Mouse (Mus musculus): ENCODE results near the gene Sapcd1. TPM values are rescaled to one million over a fixed set of nuclear protein-coding genes. Genes with fewer than 3 reads are reported as not detected.

Sapcd1 gene
- polyA plus RNA-seq, 1 experiment, result 7.3 TPM

DNA sequence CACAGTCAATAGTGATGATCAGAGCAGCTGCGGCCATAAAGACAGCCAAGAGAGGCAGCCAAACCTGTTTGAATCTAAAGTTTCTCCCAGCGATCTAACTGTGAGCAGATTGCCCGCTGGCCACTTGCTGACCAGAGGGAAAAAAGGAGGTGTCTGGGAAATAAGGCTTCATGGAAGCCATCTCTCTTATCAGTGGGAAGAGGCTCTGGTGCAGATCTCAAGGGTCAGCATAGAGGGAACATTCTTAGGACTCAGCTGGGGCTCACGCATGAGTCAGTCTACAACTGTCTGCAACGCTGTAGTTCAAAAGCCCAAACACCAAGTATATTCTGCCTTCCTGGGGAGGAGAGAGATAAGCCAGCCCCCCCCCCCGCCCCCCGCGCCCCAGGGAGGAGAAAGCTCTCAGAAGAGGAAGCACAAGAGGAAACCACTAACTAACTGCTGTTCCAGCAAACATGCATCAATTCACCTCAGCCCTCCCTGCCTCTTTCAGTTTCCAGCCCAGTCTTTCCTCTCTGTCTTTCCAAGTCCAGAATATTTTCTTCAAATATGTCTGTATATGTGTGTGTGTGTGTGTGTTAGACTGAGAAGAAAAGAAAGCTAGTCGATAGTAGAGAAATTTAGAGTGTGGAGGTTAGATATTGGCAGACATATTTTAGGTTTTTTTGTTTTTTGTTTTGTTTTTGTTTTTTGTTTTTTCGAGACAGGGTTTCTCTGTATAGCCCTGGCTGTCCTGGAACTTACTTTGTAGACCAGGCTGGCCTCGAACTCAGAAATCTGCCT is 20.5 kb upstream of the Sapcd1 start:
- DNase-seq (ENCODE audit: low read depth in 1 of 2, low spot score in 2 of 2), result peak; percentile 41 to 47
- TF ChIP-seq POLR2A (IDR thresholded peaks at IDR 0.05; ENCODE audit: low read depth, low read length), result no peak; the same call in 1 of the 2 replicates
- TF ChIP-seq CTCF (IDR thresholded peaks at IDR 0.05; ENCODE audit: extremely low read depth, insufficient read depth, insufficient read length, insufficient replicate concordance), result no peak
- H3K27me3 ChIP-seq (ENCODE audit: control insufficient read depth, insufficient read depth, low read length), result no peaks in the 10 kb centered on the region
- peaks cover 26% of the 10 kb centered on the region for H3K4me1 ChIP-seq (ENCODE audit: control insufficient read depth, insufficient read depth, insufficient read length)
- peaks cover 8% of the 10 kb centered on the region for H3K36me3 ChIP-seq (ENCODE audit: control insufficient read depth, insufficient read depth, low read length)
- 2% methylated on average over 11 of the region's 11 CpGs for WGBS
- H3K27ac ChIP-seq (ENCODE audit: insufficient read depth, low read length), result peak overlapping the region; percentile 91
- H3K4me3 ChIP-seq (ENCODE audit: extremely low read depth, insufficient read depth, insufficient read length), result peak overlapping the region; percentile 32; the same call in 1 of the 2 replicates

- H3K36me3 ChIP-seq (ENCODE audit: control insufficient read depth, insufficient read depth, low read length), result peaks cover 3% of the 10 kb centered on the region
- peak overlapping the region; percentile 32; the same call in 1 of the 2 replicates for H3K4me3 ChIP-seq (ENCODE audit: extremely low read depth, insufficient read depth, insufficient read length)
- H3K27ac ChIP-seq (ENCODE audit: insufficient read depth, low read length), result peak overlapping the region; percentile 84
- DNase-seq (ENCODE audit: low read depth in 1 of 2, low spot score in 2 of 2), result no peak
- WGBS, result 22% methylated on average over 1 of the region's 1 CpGs
- H3K4me1 ChIP-seq (ENCODE audit: control insufficient read depth, insufficient read depth, insufficient read length), result peaks cover 25% of the 10 kb centered on the region
- no peaks in the 10 kb centered on the region for H3K27me3 ChIP-seq (ENCODE audit: control insufficient read depth, insufficient read depth, low read length)
- TF ChIP-seq CTCF (IDR thresholded peaks at IDR 0.05; ENCODE audit: extremely low read depth, insufficient read depth, insufficient read length, insufficient replicate concordance) (no peak), POLR2A (IDR thresholded peaks at IDR 0.05; ENCODE audit: low read depth, low read length) (no peak)
Observed at GRCm38 (mm10) chr17:35047688-35048087, 19.9 kb upstream of the Sapcd1 start.

- DNase-seq (ENCODE audit: low read depth in 1 of 2, low spot score in 2 of 2), result peak; percentile 95 to 96
- WGBS, result under 1% methylated on average over 33 of the region's 33 CpGs
- Histone ChIP-seq H3K27ac (ENCODE audit: insufficient read depth, low read length) (peak within 1 kb of the TSS; percentile 84), H3K4me1 (ENCODE audit: control insufficient read depth, insufficient read depth, insufficient read length) (peaks cover 19% of the 10 kb centered on the region), H3K4me3 (ENCODE audit: extremely low read depth, insufficient read depth, insufficient read length) (peak within 1 kb of the TSS; percentile 65), H3K36me3 (ENCODE audit: control insufficient read depth, insufficient read depth, low read length) (no peaks in the 10 kb centered on the region), H3K27me3 (ENCODE audit: control insufficient read depth, insufficient read depth, low read length) (no peaks in the 10 kb centered on the region)
- TF ChIP-seq CTCF (IDR thresholded peaks at IDR 0.05; ENCODE audit: extremely low read depth, insufficient read depth, insufficient read length, insufficient replicate concordance) (no peak), POLR2A (IDR thresholded peaks at IDR 0.05; ENCODE audit: low read depth, low read length) (no peak)
Observed at GRCm38 (mm10) chr17:35046681-35047455, 19.1 kb upstream of the Sapcd1 start, which contains the start of gene Msh5. Msh5 (minus strand) TSS chr17:35046745.

GRCm38 (mm10) chr17:35045807-35046680 is 18.2 kb upstream of the Sapcd1 start:
- no peak for DNase-seq (ENCODE audit: low read depth in 1 of 2, low spot score in 2 of 2)
- Histone ChIP-seq H3K27ac (ENCODE audit: insufficient read depth, low read length) (peak overlapping the region; percentile 41; the same call in 1 of the 2 replicates), H3K27me3 (ENCODE audit: control insufficient read depth, insufficient read depth, low read length) (no peaks in the 10 kb centered on the region), H3K36me3 (ENCODE audit: control insufficient read depth, insufficient read depth, low read length) (no peaks in the 10 kb centered on the region), H3K4me1 (ENCODE audit: control insufficient read depth, insufficient read depth, insufficient read length) (peaks cover 18% of the 10 kb centered on the region), H3K4me3 (ENCODE audit: extremely low read depth, insufficient read depth, insufficient read length) (peak overlapping the region; percentile 65)
- 3% methylated on average over 46 of the region's 48 CpGs for WGBS
- TF ChIP-seq POLR2A (IDR thresholded peaks at IDR 0.05; ENCODE audit: low read depth, low read length) (peak; percentile 17; the same call in 1 of the 2 replicates), CTCF (IDR thresholded peaks at IDR 0.05; ENCODE audit: extremely low read depth, insufficient read depth, insufficient read length, insufficient replicate concordance) (no peak)

DNA sequence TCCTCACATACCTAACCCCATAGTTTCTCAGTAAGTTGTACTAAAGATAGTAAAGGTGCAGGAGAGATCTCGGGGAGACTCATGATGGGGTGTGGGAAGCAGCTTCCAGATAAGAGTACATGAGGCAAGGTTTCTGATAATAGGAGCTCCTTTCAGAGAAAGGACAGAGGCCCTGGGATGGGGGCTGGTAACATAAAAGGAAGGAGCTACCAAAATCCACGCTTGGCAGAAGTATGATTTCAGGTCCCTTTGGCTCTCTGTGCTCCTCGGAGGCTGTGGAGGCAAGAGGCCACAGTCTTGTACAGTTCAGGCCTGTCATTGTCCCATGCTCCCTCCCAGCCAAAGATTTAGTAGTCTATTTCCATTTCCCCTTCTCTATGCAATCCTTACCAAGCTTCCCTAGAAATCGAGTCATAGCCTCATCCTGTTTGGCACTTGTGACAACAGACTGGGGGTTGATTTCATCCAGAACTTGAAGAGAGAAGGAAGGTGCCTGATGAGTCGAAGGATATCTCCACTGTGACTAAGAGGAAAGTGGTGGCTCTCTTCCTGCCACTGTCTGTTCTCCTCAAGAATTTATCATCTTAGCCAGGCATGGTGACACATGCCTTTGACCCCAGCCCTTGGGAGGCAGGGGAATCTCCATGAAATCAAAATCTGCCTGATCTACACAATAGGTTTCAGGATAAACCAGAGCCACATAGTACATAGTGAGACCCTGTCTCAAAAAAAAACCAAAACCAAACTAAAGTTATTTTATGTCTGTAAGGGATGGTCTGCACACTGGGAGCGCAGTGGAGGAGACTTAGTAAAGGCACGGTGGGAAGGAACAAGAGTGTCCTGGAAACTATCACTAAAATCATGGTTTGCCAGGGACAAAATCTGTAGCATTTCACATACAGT is 17.3 kb upstream of the Sapcd1 start:
- TF ChIP-seq POLR2A (IDR thresholded peaks at IDR 0.05; ENCODE audit: low read depth, low read length) (no peak), CTCF (IDR thresholded peaks at IDR 0.05; ENCODE audit: extremely low read depth, insufficient read depth, insufficient read length, insufficient replicate concordance) (no peak)
- Histone ChIP-seq H3K27ac (ENCODE audit: insufficient read depth, low read length) (no peak overlapping the region), H3K4me3 (ENCODE audit: extremely low read depth, insufficient read depth, insufficient read length) (no peak overlapping the region), H3K4me1 (ENCODE audit: control insufficient read depth, insufficient read depth, insufficient read length) (peaks cover 18% of the 10 kb centered on the region), H3K36me3 (ENCODE audit: control insufficient read depth, insufficient read depth, low read length) (no peaks in the 10 kb centered on the region), H3K27me3 (ENCODE audit: control insufficient read depth, insufficient read depth, low read length) (no peaks in the 10 kb centered on the region)
- no peak for DNase-seq (ENCODE audit: low read depth in 1 of 2, low spot score in 2 of 2)
- WGBS, result 65% methylated on average over 7 of the region's 7 CpGs
